Mouse (Mus musculus) left cerebral cortex, postnatal 10 days (tissue): ENCODE measurements at regions not wholly inside any gene's neighbourhood (a gene's known extent, or its start where the extent isn't known, plus 50 kb on each side); places are given as distances from the start of the nearest gene placed in this dataset.

ENCODE experiments used
- DNase-seq, 2 experiments: peaks; one replicate each; pipeline ENCODE4 v3.0.0; 2021 to 2022; ENCODE audit warnings: low spot score in 2 of 2, mixed read lengths in 1 of 2; ENCODE audit errors: extremely low spot score in 1 of 2
- intact Hi-C: fragments of 180-260 bp; cut with DNase I; formaldehyde crosslinking; loops from one replicate; pipeline ENCODE4 v1.15.1; 2025

GRCm38 (mm10) chr3:67661529-67661928 is 79.0 kb downstream of the Mfsd1 start:
- DNase-seq, result no peak

DNA sequence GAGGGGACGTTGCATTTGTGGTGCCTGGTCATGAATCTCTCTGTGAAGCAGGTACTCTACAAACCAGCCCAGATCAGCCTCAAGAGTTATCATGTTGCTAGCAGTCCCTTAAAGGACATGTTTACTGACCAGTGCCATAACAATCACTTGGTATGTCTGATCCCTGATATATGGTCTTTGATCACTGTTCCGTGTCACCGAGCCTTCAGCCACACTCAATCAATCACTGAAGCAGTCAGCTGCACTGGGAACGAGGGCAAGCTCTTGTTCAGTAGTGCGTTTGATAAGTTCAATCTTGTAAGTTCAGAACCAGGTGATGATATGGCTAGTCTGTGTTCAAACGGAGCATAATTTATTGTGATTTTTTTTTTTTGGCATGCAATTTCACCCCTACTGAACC is 126.8 kb downstream of the Mfsd1 start:
- intact Hi-C loops, result no loop called here
- no peak for DNase-seq

More at GRCm38 (mm10) chr3:67661529-67661928, 79.0 kb downstream of the Mfsd1 start:
- intact Hi-C loops, result no loop called here

GRCm38 (mm10) chr3:67711716-67712115 is 129.2 kb downstream of the Mfsd1 start:
- DNase-seq, result no peak
- intact Hi-C loops, result no loop called here

GRCm38 (mm10) chr3:67731921-67732320 is 149.4 kb downstream of the Mfsd1 start:
- DNase-seq, result no peak

GRCm38 (mm10) chr3:67732858-67733257 is 150.3 kb downstream of the Mfsd1 start:
- intact Hi-C loops, result no loop called here
- DNase-seq, result no peak

More at GRCm38 (mm10) chr3:67731921-67732320, 149.4 kb downstream of the Mfsd1 start:
- intact Hi-C loops, result no loop called here

DNA sequence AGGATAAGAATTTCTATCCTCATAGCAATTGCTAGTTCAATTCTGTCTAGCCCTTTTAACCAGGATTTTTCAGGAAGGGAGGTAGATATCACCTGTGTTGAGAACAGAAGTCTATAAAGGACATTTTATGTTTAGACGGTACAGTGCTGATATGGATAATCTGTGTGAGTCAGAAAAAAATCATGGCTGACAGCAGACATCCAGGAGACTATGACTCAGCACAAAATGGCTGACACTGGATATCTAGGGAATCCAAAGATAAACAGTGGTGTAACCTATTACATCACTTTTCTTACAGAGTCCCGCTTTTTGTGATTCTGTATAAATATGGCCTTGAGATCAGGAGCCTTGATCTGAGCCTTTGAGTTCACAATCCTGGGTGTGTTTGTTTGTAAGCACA is 137.8 kb upstream of the Iqcj start:
- intact Hi-C loops, result no loop called here
- DNase-seq, result no peak

- intact Hi-C loops, result no loop called here
- DNase-seq, result no peak
Observed at GRCm38 (mm10) chr3:67768603-67769002, 123.4 kb upstream of the Iqcj start.

DNA sequence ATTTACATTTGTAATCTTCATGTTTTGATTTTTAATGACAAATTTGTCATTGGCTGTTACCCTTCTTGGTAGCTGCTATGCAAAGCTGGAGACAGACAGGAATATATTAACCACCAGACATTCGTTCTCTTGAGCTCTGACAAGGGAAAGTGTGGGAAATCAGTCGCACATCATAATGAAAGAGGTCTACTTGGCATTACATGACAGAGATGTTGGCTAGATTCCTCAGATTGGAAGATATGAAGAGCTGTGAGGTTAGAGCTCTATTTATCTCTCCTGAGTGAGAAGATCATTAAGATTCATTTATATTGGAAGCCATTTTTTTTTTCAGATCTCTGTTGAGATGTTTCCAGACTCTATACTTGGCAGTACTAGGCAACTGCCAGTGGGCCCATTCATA is 118.6 kb upstream of the Iqcj start:
- intact Hi-C loops, result no loop called here

GRCm38 (mm10) chr3:67782177-67782576 is 109.8 kb upstream of the Iqcj start:
- no peak for DNase-seq
- intact Hi-C loops, result no loop called here

More for the DNA sequence above, 118.6 kb upstream of the Iqcj start:
- peak in 1 of 2 experiments; percentile 4 for DNase-seq

GRCm38 (mm10) chr3:67806847-67807601 is 85.0 kb upstream of the Iqcj start:
- intact Hi-C loops, result no loop called here
- DNase-seq, result no peak

DNA sequence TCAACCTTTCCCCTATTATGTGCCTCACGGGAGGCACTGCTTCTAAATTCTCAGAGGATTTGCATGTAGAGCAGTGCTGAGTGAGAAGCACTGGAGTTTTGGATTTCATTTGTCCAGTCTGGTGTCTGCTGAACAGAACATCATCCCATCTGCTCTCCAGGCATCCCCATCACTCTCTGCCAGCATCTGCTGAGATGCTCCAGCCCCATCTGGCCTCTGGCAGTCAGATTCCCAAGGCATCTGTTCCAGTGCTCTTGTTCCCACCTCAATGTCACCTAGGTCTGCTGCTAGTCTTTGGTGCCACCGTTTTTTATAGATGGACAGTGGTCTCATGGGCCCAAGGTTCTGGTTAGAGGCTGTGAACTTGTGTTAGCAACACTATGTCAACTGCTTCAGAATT is 63.9 kb upstream of the Iqcj start:
- no peak for DNase-seq
- intact Hi-C loops, result no loop called here

DNA sequence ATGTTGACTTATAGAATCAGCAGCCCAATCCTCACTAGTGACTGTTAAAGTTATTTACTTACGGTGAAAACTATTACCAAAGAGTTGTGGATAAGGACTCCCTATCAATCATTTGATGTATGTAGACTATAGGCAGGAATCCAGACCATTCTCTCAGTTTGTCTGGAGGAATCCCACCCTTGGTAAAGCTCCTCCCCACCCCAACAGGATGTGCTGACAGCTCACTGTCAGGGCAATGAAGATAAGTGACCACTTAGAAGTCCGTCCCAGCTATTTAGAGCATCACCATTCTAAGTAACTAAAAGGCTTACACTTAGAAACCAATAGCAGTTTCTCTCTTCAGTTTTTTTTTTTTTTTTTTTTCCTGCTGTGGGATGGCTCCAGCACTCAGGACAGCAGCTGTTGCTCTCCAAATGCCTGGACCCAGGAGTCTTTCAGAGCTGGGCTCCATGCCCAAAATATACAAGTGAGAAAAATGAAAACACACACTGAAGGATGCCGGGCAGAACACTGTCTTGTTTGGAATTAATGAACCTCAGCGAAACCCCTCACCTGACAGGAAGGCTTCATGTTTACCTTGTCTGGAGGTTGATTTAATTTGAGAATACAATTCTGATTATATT is 58.9 kb upstream of the Iqcj start:
- intact Hi-C loops, result no loop called here
- DNase-seq, result no peak
